8 mouse cellular contexts compared by ENCODE assay signal in genomic region chr8:124863163-124863677, GRCm38 (mm10). TPM values are rescaled to one million over a fixed set of nuclear protein-coding genes. Genes with fewer than 3 reads are reported as not detected.
DNase-seq lines count a peak whose midpoint lies in the region; ATAC-seq and TF ChIP-seq lines count a peak whose summit lies in the region.

No protein-coding gene starts in this region.

- no peaks in the 10 kb centered on the region for H3K27me3 ChIP-seq in C2C12 (ENCODE audit: control insufficient read depth, insufficient read depth, insufficient read length)
- H3K27me3 ChIP-seq in liver, embryonic 13.5 days = no peaks in the 10 kb centered on the region

- under 1% methylated on average over 33 of the region's 33 CpGs for WGBS in liver, embryonic 13.5 days (ENCODE audit: insufficient replicate concordance)

- peak overlapping the region; percentile 76 for H3ac ChIP-seq in C2C12 (ENCODE audit: control insufficient read depth, insufficient read length, low read depth)

- peaks cover 25% of the 10 kb centered on the region for H3K36me3 ChIP-seq in C2C12 (ENCODE audit: control insufficient read depth, insufficient read depth)
- H3K36me3 ChIP-seq in liver, embryonic 13.5 days = peaks cover 32% of the 10 kb centered on the region

- peaks cover 99% of the 10 kb centered on the region for H3K79me2 ChIP-seq in C2C12 (ENCODE audit: control insufficient read depth, insufficient read depth)

- ATAC-seq in erythroid progenitor cell, adult 5-6 weeks (replicated peaks; ENCODE audit: low FRiP score, poor library complexity, severe bottlenecking) = peak; percentile 39
- ATAC-seq in liver, embryonic 13.5 days (ENCODE audit: low read depth) = no peak; the same call in 1 of the 2 replicates

- DNase-seq in embryo, embryonic 10 days (ENCODE audit: low spot score) = peak; percentile 66
- DNase-seq in embryo, embryonic 11 days = no peak
- no peak for DNase-seq in liver, embryonic 13.5 days
- DNase-seq in urinary bladder, adult 18-20 months (ENCODE audit: low spot score in 2 of 2) = no peak
- no peak for DNase-seq in spleen, postnatal 36 days (ENCODE audit: low spot score in 2 of 2)
- no peak for DNase-seq in layer of hippocampus, adult 18-20 months (ENCODE audit: low spot score in 2 of 2)

- peak overlapping the region; percentile 84 for H3K4me2 ChIP-seq in liver, embryonic 13.5 days

- H3K9me3 ChIP-seq in liver, embryonic 13.5 days (replicated peaks) = no peaks in the 10 kb centered on the region

- peak overlapping the region; percentile 72 for H3K4me3 ChIP-seq in C2C12 (ENCODE audit: insufficient read depth, poor library complexity, severe bottlenecking)
- peak overlapping the region; percentile 92 for H3K4me3 ChIP-seq in liver, embryonic 13.5 days (replicated peaks)

- peak overlapping the region; percentile 88 for H3K27ac ChIP-seq in liver, embryonic 13.5 days

- peak overlapping the region; percentile 94 for H3K9ac ChIP-seq in liver, embryonic 13.5 days

- peaks cover 59% of the 10 kb centered on the region for H3K79me3 ChIP-seq in C2C12 (ENCODE audit: low read depth)

- TF ChIP-seq CTCF in C2C12 (IDR thresholded peaks at IDR 0.05; ENCODE audit: control insufficient read depth, insufficient read depth, insufficient read length) = no peak

- peaks cover 72% of the 10 kb centered on the region for H3K4me1 ChIP-seq in liver, embryonic 13.5 days (replicated peaks)

TF ChIP-seq in C2C12, 6 proteins besides CTCF, POLR2A, EP300 and RAD21:
- peak; percentile 3 for TF ChIP-seq MAX (IDR thresholded peaks at IDR 0.05)
- TF ChIP-seq USF1 (IDR thresholded peaks at IDR 0.05; ENCODE audit: low read depth) = no peak
- no peak for TF ChIP-seq MYOG (IDR thresholded peaks at IDR 0.05; ENCODE audit: control insufficient read depth, extremely low read depth, insufficient read length)
- TF ChIP-seq FOSL1 (IDR thresholded peaks at IDR 0.05; ENCODE audit: insufficient read depth, low read length, poor library complexity, severe bottlenecking) = no peak
- TF ChIP-seq CEBPB (IDR thresholded peaks at IDR 0.05; ENCODE audit: low read depth) = no peak

RNA-seq across cellular contexts. Expression of gene 2810004N23Rik, which starts 0.3 kb away (rescaled TPM):
- polyA plus RNA-seq in C2C12 (2012; fragmentation: generic; extraction: Trizol) = 27.9 TPM
- total RNA-seq in erythroid progenitor cell, adult 5-6 weeks (2015; ENCODE audit: low replicate concordance) = 4.0 and 5.4 TPM in 2 replicates
- total RNA-seq in erythroid progenitor cell, adult 5-6 weeks (2017; ENCODE audit: low replicate concordance) = 5.7 and 7.4 TPM in 2 replicates
- 28.9 and 35.3 TPM in 2 replicates for polyA plus RNA-seq in liver, embryonic 13.5 days (2015; fragmentation: Nextera tagmentation; extraction: Ambion mirVana)
- 10 to 100 TPM; 21.2 to 24.5 TPM for total RNA-seq in layer of hippocampus, adult 18-20 months (2021)

RNA-seq across cellular contexts. Expression of gene Gnpat, which starts 0.4 kb away (rescaled TPM):
- polyA plus RNA-seq in C2C12 (2012; fragmentation: generic; extraction: Trizol) = 59.9 TPM
- 35.2 and 40.4 TPM in 2 replicates for total RNA-seq in erythroid progenitor cell, adult 5-6 weeks (2015; ENCODE audit: low replicate concordance)
- total RNA-seq in erythroid progenitor cell, adult 5-6 weeks (2017; ENCODE audit: low replicate concordance) = 22.5 and 31.8 TPM in 2 replicates
- 47.3 and 53.9 TPM in 2 replicates for polyA plus RNA-seq in liver, embryonic 13.5 days (2015; fragmentation: Nextera tagmentation; extraction: Ambion mirVana)
- 10 to 100 TPM; 58.4 to 61.9 TPM for total RNA-seq in layer of hippocampus, adult 18-20 months (2021)

RNA-seq across cellular contexts. Expression of gene Exoc8, which starts 34.3 kb away (rescaled TPM):
- polyA plus RNA-seq in C2C12 (2012; fragmentation: generic; extraction: Trizol) = 10.7 TPM
- total RNA-seq in erythroid progenitor cell, adult 5-6 weeks (2015; ENCODE audit: low replicate concordance) = 1.8 and 7.1 TPM in 2 replicates
- 7.9 and 11.4 TPM in 2 replicates for total RNA-seq in erythroid progenitor cell, adult 5-6 weeks (2017; ENCODE audit: low replicate concordance)
- 4.2 and 4.5 TPM in 2 replicates for polyA plus RNA-seq in liver, embryonic 13.5 days (2015; fragmentation: Nextera tagmentation; extraction: Ambion mirVana)
- total RNA-seq in layer of hippocampus, adult 18-20 months (2021) = 10 to 100 TPM; 33.5 to 36.9 TPM

RNA-seq across cellular contexts. Expression of gene Sprtn, which starts 34.5 kb away (rescaled TPM):
- polyA plus RNA-seq in C2C12 (2012; fragmentation: generic; extraction: Trizol) = 9.1 TPM
- total RNA-seq in erythroid progenitor cell, adult 5-6 weeks (2015; ENCODE audit: low replicate concordance) = 15.9 and 17.7 TPM in 2 replicates
- 16.6 and 20.2 TPM in 2 replicates for total RNA-seq in erythroid progenitor cell, adult 5-6 weeks (2017; ENCODE audit: low replicate concordance)
- 6.1 and 7.5 TPM in 2 replicates for polyA plus RNA-seq in liver, embryonic 13.5 days (2015; fragmentation: Nextera tagmentation; extraction: Ambion mirVana)
- 10 to 100 TPM; 13.1 to 13.2 TPM for total RNA-seq in layer of hippocampus, adult 18-20 months (2021)
